Mouse (Mus musculus): ENCODE results near the gene Bcat1.

Gene Bcat1

GRCm38 (mm10) chr6:145075548-145076224, at the start of gene Bcat1:
Gene Bcat1, minus strand, starts transcription at chr6:145076184.
- WGBS: 1% methylated on average over 39 of the region's 39 CpGs

GRCm38 (mm10) chr6:145125591-145126113, 49.7 kb upstream of the Bcat1 start:
- WGBS: 51% methylated on average over 7 of the region's 7 CpGs

GRCm38 (mm10) chr6:145124621-145125020, 48.6 kb upstream of the Bcat1 start:
- WGBS: 88% methylated on average over 1 of the region's 1 CpGs

GRCm38 (mm10) chr6:145123136-145124060, 47.4 kb upstream of the Bcat1 start:
- WGBS: 87% methylated on average over 11 of the region's 11 CpGs

- 62% methylated on average over 8 of the region's 8 CpGs for WGBS
These were observed 46.6 kb upstream of the Bcat1 start for GRCm38 (mm10) chr6:145122423-145123059.

- 80% methylated on average over 21 of the region's 21 CpGs for WGBS
These were observed 45.8 kb upstream of the Bcat1 start for GRCm38 (mm10) chr6:145121590-145122420.

- WGBS: 47% methylated on average over 18 of the region's 18 CpGs
These were observed 45.0 kb upstream of the Bcat1 start for GRCm38 (mm10) chr6:145120787-145121589.

- WGBS: 86% methylated on average over 2 of the region's 2 CpGs
These were observed 44.1 kb upstream of the Bcat1 start for GRCm38 (mm10) chr6:145120086-145120485.

- WGBS: 47% methylated on average over 4 of the region's 4 CpGs
These were observed 40.2 kb upstream of the Bcat1 start for GRCm38 (mm10) chr6:145116098-145116672.

GRCm38 (mm10) chr6:145115476-145116097, 39.6 kb upstream of the Bcat1 start, which contains the start of gene Lrmp:
Gene Lrmp, plus strand, starts transcription at chr6:145115653.
- 84% methylated on average over 6 of the region's 6 CpGs for WGBS

- WGBS: 82% methylated on average over 2 of the region's 2 CpGs
These were observed 38.6 kb upstream of the Bcat1 start for GRCm38 (mm10) chr6:145114561-145114960.

- 77% methylated on average over 6 of the region's 6 CpGs for WGBS
These were observed 36.9 kb upstream of the Bcat1 start for GRCm38 (mm10) chr6:145112865-145113264.

GRCm38 (mm10) chr6:145110786-145111185, 34.8 kb upstream of the Bcat1 start:
- WGBS: 78% methylated on average over 4 of the region's 4 CpGs

GRCm38 (mm10) chr6:145106163-145106842, 30.3 kb upstream of the Bcat1 start:
- 96% methylated on average over 5 of the region's 6 CpGs for WGBS

- WGBS: 95% methylated on average over 10 of the region's 10 CpGs
These were observed 29.5 kb upstream of the Bcat1 start for GRCm38 (mm10) chr6:145105439-145105838.

GRCm38 (mm10) chr6:145104241-145104939, 28.4 kb upstream of the Bcat1 start:
- 77% methylated on average over 10 of the region's 10 CpGs for WGBS

GRCm38 (mm10) chr6:145100923-145101322, 24.9 kb upstream of the Bcat1 start:
- WGBS: 55% methylated on average over 9 of the region's 9 CpGs

GRCm38 (mm10) chr6:145094431-145094830, 18.4 kb upstream of the Bcat1 start:
- WGBS: 83% methylated on average over 4 of the region's 4 CpGs
